Mouse (Mus musculus): ENCODE data around the gene Cyp2d11. TPM values are rescaled to one million over a fixed set of nuclear protein-coding genes. Genes with fewer than 3 reads are reported as not detected.
"Not testable (repeated sequence)": the region's sequence is repeated elsewhere in the genome, so short reads cannot be mapped to it uniquely, and the experiment has no call there.

Gene Cyp2d11
- total RNA-seq, 2 experiments from 2014 or later = 0.18 TPM; not detected in 1

DNA sequence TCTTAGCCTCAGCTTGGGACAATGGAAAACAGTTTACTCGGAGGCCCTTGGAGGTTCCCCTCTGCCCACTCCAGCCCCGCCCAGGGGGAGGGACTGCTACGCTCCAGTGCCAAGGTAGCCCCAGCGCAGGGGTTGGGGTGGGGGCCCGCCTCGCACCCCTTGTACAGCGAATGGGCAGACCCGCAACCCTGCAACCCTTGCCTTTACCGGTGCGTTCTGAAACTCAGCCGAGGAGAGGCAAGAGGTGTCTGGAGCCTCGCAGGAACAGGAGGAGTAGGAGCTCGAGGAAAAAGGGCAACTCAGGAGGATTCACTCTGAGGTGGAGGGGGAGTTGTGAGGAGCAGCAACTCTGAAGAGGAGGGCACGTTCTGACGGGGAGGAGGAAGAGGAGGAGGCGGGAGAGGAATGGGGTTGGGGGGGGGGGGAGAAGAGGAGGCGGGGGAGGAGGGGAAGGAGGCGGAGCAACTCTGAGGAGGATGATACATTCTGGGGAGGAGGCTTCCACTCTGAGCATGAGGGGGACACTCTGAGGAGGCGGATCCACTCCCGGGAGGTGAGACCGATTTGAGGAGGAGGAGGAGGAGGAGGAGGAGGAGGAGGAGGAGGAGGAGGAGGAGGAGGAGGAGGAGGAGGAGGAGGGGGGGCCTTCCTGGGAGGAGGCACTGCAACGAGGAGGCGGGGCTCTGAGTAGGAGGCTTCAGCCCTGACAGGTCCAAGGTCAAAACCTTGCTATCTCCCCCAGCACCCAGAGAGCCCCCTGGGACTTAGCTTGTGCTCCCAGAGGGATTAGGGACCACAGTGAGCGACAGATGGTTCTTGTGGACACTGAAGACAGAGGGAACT is 13.7 kb downstream of the Cyp2d11 start, which contains the start of gene Cyp2d22:
Gene Cyp2d22 (minus strand): TSS at position 390 of the 843 bp plus-strand sequence.
- DNase-seq (ENCODE audit: low spot score) = peak; percentile 60

DNA sequence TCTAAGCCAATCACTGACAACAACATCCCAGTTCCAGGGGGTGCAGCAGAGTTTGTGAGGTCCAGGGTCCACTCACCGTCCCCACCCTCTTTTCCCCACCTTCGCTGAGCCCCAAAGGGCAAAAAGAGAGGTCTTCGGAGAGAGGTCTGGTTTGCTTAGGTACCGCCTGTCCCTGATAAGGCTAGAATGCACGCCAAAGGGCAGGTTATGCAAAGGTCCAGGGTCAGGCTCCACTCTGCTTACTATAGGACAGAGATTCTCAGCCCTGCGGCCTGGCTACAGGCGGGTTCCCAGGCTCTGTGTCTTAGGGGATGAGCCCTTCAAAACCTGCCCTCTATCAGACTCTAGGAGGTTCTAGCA is 14.3 kb downstream of the Cyp2d11 start:
- no peak for DNase-seq (ENCODE audit: low spot score)

DNA sequence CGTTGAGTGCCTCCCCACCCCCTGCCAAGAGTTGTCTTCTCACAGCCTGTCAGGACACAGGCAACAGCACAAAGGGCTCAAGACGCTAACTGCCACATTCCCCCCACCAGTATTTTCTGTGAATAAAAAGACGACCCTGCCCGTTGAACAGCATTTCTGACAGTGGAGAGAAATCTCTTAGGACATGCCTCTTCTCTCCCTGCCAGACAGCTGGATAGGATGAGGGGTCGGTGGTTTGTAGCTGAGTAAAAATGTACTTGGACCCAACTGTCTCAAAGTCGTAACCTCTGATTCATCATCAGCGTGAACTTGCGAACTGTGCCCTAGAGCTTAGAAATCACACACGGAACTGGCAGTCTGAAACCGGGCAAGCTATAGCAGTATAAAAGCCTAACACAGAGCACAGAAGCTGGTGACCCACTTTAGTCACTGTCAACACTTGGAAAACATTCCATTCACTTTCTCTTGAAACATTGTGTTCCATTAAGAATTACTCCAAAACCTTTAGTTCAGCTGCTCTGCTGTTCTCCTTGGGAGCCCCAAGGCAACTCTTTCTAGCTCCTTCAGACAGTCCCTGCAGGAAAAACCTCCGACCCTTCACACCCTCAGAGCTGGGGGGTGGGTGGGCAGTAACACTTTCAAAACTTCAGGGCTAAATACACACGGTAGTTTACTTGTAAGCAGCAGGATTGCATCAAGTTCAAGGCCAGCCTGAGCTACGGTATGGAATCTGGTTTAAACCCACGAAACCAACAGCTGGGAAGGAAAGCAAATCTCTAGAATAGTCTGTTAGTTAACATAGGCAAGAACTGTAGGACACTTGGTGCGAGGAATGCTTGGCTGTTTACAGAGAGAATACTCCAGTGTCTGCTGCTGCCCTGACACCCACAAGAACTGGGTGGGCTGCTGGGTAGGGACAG is 15.3 kb downstream of the Cyp2d11 start:
- no peak for DNase-seq (ENCODE audit: low spot score)

DNA sequence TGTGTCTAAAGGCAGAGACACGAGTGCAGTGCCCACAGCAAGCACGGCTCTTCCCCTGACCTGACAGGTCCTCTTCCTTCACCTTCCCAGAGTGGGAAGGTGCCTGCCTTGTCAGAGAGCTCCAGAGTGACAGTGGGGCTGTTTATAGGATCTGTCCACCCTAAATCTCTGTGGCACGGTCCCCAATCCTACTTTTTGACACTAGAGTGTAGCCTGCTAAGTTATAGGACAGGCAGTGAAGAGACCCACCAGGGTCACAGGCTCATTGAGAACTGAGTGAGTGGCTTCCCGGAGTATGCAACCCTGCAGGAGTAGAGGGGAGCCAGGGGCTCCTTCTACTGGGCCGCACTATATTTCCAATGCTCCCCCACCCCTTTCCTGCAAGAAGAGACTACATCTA is 16.1 kb downstream of the Cyp2d11 start:
- DNase-seq (ENCODE audit: low spot score) = no peak

DNA sequence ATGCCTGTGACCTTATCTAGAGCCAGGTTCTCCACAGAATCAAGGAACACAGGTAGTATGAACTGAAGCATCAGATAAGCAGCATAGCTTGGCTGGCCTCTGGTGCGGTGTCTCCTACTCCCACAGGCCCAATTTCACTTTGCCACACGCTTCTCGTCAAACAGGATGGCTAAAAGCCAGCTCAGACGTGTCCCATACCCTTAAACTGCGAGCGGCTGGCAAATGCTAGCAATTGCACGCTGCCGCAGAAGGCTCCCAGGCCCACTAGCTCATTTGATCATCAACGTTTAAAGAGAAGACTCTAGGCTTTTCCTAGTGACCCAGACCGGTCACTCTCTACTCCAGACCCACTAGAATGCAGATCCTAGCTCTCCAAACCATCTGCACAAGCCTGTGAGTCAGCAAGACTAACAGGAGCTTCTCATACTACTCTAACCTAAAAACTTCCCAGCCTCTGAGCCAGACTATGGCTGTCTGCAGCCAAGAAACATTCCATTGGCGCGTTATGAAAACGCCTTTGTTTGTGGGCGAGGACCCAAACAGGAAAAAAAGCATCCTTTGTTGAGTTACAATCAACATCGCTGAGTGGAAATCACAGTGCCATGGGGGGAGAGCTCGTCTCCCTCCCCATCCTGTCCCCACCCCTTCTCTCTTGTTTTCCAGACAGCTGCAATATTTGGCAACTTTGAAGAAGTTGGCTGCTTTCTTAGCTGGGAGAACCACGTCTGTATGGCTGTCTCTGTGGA is 17.3 kb downstream of the Cyp2d11 start:
- peak; percentile 82 for DNase-seq (ENCODE audit: low spot score)

DNA sequence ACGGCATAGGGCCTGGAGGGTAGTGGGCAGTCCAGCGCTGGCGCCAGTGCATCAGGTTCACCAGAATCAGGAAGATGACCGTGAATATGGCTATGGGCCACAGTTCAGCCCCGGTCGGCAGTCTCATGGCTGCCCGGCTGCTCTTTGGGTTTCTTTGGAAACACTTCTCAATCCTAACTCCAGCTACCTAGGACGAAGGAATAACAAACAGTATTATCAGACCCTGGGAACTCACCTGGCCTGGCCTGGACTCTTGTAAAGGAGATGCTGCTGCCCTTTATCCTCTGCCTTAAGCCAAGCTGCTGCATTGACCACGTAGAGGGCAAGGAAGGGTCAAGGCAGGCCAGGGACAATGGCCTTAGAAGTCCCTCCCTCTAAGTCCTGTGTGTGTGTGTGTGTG is 18.0 kb downstream of the Cyp2d11 start:
- DNase-seq (ENCODE audit: low spot score) = no peak

DNA sequence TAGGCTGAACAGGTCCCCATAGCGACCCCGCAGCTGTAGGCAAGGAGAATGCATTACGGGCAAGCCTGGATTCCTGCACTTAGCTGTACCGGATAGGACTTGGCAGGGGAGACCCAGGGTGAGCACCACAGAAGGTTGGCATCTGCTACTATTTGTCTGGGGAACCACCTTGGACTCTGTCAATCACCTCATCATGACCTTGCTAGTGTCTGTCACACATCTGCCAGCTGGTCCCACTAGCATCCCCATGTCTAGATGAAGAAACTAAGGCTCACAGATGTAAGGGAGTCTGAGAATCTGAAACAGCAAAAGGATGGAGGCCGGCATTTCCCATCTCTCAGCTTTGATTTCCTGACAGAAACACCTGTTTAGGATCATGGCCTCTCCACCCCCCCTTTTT is 19.4 kb downstream of the Cyp2d11 start:
- DNase-seq (ENCODE audit: low spot score) = no peak

DNA sequence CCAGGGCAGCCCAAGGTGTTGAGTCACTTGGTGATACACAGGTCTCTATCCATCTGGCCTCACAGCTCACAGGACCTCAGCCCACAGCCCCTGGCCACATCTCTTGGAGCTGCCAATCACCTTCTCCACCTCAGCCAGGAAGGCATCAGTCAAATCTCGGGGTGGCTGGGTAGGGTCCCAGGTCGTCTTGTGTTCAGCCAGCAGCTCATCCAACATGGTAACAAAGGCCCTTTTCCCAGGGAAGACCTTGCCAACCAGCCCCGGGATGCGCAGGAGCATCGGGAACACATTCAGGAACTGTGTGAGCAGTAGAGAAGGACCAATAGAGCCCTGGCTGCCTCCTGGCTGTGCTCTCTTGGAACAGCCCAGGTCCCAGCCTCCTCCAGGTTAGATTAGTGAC is 20.8 kb downstream of the Cyp2d11 start:
- DNase-seq (ENCODE audit: low spot score) = no peak

DNA sequence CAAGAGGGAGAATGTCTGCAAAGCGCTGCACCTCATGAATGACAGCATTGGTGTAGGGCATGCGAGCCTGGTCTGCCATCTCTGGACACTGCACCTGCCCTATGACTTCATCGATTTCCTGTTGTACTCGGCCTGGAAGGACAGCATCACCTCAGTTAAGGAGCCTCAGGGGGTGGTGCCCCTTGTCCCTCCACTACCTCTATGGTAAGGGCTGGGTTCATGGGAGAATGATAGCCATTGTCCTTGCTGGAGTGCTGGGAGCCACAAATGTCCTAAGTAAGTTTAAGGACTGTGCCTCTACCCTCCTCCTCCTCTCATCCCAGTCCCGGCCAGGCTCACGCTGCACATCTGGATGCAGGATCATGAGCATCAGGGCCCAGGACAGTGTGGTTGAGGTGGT is 21.4 kb downstream of the Cyp2d11 start:
- DNase-seq (ENCODE audit: low spot score) = no peak

DNA sequence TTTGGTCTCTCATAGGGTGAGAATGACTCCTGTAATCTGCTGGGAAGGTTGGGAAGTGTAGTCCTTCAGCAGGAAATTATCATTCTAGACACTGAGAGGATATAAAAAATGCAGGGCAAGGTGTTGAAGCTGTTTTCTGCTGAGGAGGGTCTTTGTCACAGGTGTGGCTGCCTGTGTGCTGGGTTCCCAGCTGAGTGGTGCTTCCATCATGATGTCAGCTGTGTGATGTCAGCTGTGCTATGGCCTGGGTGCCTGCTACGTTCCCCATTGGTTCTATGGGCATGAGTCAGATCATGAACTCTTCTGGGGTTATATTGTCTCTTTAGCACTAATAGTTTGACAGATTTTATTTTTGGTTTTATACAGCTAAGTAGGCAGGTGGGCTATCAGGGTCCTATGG is 25.0 kb downstream of the Cyp2d11 start:
- no peak for DNase-seq (ENCODE audit: low spot score)

DNA sequence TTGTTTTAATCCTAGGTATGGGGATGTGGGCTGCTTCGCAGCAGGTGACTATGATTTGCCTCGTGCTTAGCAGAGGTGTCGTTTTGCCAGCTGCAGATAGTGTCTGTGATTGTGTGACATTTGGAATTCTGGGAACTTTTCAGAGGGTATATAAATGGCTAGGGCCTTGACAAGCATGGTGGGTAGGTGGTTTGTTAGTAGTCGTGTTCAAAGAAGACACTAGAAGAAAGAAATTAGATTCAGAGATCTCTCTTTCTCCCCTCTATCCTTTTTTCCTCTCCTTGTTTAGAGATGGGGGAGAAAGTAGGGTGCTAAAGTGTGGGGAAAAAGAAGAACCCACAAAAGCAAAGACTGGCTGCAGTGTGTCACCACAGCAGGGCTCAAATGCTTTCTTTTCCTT is 25.7 kb downstream of the Cyp2d11 start:
- no peak for DNase-seq (ENCODE audit: low spot score)

DNA sequence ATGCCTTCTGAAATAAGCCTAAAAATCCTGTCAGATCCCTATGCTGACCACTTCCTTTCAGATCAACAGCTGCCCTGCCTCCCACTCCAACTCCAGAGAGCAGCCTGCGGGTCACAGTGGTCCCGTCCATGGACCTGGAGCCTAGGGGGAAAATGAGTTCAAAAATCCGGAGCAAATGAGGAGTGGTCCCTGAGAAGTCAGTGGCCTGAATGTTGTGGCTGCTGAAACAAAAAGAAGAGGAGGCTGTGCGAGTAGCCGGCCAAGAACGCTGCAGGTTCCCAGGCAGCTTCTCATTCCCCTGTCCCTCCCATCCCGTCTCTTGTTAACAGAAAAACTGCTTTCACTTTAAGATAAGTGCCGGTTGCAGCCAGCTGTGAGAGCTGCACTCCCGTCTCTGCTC is 29.3 kb downstream of the Cyp2d11 start:
- DNase-seq (ENCODE audit: low spot score) = not testable (repeated sequence)

DNA sequence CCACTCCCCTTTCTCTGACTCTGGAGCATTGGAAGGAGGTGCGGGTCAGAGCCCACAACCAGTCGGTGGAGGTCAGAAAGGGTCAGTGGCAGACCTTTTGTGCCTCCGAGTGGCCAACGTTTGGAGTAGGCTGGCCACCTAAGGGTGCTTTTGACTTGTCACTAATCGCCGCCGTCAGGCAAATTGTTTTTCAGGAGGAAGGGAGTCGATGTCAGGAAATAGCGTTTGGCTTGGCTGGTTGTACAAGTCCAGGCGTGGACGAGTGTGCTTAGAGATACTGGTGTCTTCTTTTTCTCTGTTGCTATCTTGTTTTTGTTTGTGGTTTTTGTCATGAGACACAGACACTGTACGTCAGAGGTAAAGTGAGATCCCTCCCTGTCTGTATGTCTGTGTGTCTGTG is 30.0 kb downstream of the Cyp2d11 start:
- DNase-seq (ENCODE audit: low spot score) = not testable (repeated sequence)

DNA sequence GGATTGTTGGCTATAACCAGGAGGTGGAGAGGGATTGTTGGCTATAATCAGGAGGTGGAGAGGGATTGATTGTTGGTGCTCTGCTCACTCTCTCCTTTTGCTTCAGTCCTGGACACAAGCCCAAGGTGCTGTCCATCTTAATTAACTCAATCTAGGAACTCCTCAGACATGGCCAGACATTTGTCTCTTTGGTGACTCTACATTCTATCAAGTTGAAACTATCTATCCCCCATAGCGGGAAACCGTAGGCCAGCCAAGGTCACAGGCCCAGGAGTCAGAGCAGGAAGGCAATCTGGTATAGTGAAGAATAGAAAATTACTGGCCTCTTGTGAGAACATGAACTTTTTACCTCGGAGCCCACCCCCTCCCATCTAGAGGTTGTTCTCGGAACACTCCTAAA is 31.6 kb downstream of the Cyp2d11 start:
- no peak for DNase-seq (ENCODE audit: low spot score)

DNA sequence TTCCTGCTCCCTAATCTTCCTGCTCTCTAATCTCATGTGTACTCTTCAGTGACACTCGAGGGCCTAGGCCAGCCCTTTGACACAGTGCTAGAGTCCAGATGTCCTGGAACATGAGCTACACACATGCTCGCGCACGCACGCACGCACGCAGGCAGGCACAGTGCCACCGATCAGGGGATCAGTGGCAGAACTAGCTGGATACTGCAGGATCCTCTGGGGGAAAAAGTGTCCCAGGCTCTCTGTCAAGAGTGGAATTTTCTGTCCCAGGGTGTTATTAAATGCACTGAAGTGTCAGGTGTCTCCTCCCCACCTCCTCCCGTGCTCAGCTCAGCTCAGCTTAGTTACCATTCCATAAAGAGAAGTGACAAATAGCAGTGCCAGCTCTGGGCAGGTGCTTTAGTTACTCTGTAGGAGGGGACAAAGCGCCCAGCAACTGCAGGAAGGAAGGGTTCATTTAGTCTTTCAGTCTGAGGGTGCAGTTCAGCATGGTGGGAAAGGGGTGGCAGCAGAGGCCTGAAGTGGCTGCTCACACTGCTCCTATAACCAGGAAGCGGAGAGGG is 32.3 kb downstream of the Cyp2d11 start:
- peak; percentile 72 for DNase-seq (ENCODE audit: low spot score)

DNA sequence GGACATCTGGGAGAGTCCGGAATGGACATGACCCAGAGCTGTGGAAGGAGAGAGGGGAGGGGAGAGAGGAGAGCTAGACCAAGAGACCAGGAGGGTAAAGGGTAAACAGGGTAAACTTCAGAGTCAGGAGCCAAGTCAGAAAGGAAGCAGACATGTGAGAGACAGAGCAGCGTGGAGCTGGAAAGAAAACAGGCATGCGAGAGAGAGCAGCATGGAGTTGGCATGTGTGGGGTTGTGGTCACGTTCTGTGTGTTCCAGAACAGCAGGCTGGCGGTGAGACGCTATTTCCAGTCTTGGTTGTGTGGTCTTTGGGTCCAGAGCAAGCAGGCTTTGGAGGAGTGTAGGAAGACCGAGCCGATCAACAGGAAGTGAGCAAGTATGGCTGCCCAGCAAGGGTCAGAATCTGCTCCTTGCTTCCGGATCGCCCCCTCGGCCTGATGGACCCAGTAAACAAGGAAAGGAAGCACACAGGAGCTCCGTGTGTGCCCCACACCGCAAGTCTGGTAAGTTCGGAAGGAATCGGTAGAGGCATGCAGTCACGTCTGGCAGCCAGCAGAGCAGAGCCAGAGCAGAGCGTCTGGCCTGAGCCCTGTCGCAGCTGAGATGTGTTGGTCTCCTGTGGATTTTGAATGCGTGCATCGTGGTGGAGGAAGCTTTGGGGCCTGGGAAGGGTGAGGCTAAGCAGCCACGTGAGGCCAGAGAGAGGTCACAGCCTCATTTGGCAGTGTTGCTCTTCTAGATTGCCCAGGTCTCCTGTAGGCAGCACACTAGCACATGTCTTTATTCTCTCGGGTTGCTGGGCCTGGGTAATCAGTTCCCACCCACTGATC is 35.2 kb downstream of the Cyp2d11 start:
- DNase-seq (ENCODE audit: low spot score) = no peak

DNA sequence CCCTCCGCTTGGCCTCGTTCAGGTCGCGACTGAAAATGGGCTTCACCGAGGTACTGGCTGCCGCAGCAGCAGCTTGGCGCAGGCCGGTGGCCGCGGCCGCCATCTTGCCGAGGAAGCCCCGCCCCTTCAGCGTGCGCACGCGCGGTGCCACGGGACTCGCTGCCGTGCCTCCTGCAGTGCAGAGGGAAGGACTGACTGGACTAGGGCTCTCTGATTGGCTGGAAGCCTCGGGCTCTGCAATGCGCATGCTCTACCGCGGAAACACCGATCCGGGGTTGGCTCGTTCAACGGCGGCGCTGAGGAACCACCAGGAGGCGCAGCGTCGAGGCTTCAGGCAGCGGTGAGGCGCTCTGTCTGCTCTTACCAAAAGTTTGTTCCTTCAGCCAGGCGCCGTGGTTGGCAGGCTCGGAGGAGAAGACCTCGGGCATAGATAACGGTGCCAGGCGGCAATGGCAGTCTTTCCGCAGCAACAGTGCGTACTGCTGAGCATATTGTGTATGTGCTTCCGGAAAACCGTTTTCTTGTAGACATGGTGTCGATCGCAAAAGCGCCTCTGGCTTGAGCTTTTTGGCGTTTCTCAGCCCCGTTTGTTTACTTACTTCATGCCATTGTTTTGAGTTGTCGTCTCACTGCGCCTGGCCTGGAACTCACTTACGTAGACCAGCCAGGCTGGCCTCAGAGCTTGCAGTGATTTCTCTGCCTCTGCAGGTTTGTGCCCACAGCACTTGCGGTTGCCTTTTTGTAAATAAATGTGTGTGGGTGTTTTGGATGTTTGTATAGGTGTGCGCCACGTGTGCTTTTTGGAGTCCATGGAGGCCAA is 39.5 kb downstream of the Cyp2d11 start, which contains the start of gene Ndufa6:
Gene Ndufa6 (minus strand): TSS at position 197 of the 820 bp plus-strand sequence.
- peak; percentile 98 for DNase-seq (ENCODE audit: low spot score)

DNA sequence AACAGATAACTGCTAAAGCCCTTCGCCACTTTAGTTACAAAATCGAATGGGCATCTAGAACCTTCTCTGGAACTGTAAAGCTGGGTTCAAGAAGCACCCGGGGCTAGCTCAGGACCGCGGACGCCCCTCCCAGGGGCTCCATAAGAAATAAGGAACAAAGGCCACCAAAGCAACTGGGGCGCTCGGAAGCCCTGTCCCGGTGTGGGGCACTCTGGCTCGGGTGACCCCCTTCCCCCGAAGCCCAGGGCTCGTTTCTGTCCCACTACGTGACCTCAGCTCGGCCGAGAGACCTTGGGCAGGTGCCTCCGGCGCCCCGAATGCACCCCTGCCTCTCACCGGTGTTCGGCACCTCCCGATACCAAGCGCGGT is 40.1 kb downstream of the Cyp2d11 start:
- DNase-seq (ENCODE audit: low spot score) = no peak

DNA sequence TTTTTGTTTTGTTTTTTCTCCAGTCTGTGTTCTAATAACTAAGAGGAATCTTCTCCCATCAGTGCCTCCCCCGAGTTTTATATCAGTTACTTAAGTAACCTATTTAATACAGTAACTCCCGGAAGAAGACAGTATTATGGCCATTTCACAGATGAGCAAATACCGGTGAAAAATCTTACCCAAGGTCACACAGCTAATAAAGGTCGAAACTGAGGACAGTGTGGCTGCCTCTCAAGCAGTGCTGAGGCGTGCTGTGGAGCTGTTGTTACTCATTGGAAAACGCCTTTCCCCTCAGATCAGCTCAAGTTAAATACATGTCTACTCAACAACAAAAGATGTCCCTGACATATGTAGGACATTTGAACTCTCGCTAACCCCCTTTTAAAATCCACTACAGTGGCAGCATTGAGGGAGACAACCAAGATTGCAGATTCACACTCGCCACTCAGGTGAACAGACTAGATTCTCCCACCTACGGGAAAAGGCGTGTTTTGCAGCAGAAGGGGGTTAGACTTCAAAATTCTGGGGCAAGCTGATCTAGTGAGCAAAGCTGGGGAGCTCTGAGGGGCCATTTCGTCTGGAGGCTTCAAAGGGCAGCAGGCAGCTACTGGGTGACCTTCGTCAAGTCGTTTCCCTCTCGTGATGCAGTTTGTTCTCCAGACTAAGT is 40.6 kb downstream of the Cyp2d11 start:
- no peak for DNase-seq (ENCODE audit: low spot score)
